Mouse (Mus musculus) lung, adult 2 months (tissue): ENCODE data around the gene Rad54l2.

Experiments
- CTCF ChIP-seq: fragments of 200-500 bp; IDR thresholded peaks from 2 replicates; pipeline ENCODE4 v1.5.1; 2011; ENCODE audit warnings: mild to moderate bottlenecking, low read length, control low read depth; ENCODE audit not compliant: insufficient read depth
- POLR2A ChIP-seq: fragments of 200-500 bp; IDR thresholded peaks from 2 replicates; pipeline ENCODE4 v1.6.1; 2011; ENCODE audit warnings: low read depth, mild to moderate bottlenecking, control low read depth, low read length, borderline replicate concordance; ENCODE audit errors: extremely low read depth

DNA sequence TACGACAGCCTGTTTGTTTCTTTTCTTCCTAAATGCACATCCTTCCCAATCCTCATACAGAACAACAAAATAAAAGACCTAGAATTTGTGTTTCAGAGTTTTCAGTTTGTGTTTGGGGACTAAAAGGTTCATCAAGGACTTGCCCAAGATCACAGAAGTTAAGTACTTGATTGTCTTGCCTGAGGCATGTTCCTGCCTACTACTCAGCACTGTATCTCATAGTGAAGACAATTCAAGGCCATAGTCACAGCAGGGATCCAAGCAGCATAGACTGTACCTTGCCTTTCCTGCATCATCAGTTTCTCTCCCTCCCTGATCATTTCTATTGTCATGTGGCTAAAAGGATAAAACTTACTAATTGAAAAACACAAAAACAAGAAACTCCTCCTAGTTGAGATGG is 49.0 kb downstream of the Rad54l2 start:
- TF ChIP-seq CTCF (no peak), POLR2A (no peak)
